Mouse (Mus musculus) neural tube, embryonic 15.5 days (tissue): Measurements from ENCODE around the gene Lefty1. TPM values are rescaled to one million over a fixed set of nuclear protein-coding genes. Genes with fewer than 3 reads are reported as not detected.

Experiments used
- ATAC-seq: fragments of 200-750 bp; cut with Nextera tagmentation; 2 replicates; pipeline ENCODE4 v1.8.0; 2017; ENCODE audit warnings: mild to moderate bottlenecking, moderate TSS enrichment, moderate library complexity; ENCODE audit not compliant: low FRiP score
- H3K27ac ChIP-seq: fragments of 300-500 bp; sonication (generic); replicated peaks from 2 replicates; pipeline ENCODE4 v1.5.1; 2015; ENCODE audit warnings: mild to moderate bottlenecking, inconsistent platforms
- H3K27me3 ChIP-seq: fragments of 300-500 bp; sonication (generic); replicated peaks from 2 replicates; pipeline ENCODE4 v1.6.1; 2015; ENCODE audit warnings: inconsistent platforms
- H3K36me3 ChIP-seq: fragments of 300-500 bp; sonication (generic); 2 replicates; pipeline ENCODE4 v1.6.1; 2015; ENCODE audit warnings: inconsistent platforms
- H3K4me1 ChIP-seq: fragments of 300-500 bp; sonication (generic); 2 replicates; pipeline ENCODE4 v1.6.1; 2015; ENCODE audit warnings: inconsistent platforms
- H3K4me2 ChIP-seq: fragments of 300-500 bp; sonication (generic); 2 replicates; pipeline ENCODE4 v1.6.1; 2015; ENCODE audit warnings: inconsistent platforms, mild to moderate bottlenecking, moderate library complexity
- H3K4me3 ChIP-seq: fragments of 300-500 bp; sonication (generic); replicated peaks from 2 replicates; pipeline ENCODE4 v1.5.1; 2015; ENCODE audit warnings: mild to moderate bottlenecking, inconsistent platforms
- H3K9ac ChIP-seq: fragments of 300-500 bp; sonication (generic); replicated peaks from 2 replicates; pipeline ENCODE4 v1.6.1; 2015; ENCODE audit warnings: mild to moderate bottlenecking, inconsistent platforms
- H3K9me3 ChIP-seq: fragments of 300-500 bp; sonication (generic); replicated peaks from 2 replicates; pipeline ENCODE4 v1.6.1; 2016; ENCODE audit warnings: inconsistent platforms
- WGBS: fragments of 180-500 bp; shearing (Covaris S2); methylation state at CpG from one replicate; pipeline ENCODE4 v1.1.7; 2015; ENCODE audit warnings: mixed read lengths; 5-methylcytosine and 5-hydroxymethylcytosine counted together
- polyA plus RNA-seq: library from polyadenylated mRNA; unstranded; fragments of >200 nt; fragmentation: Nextera tagmentation; extraction: Ambion mirVana; gene quantifications from 2 replicates; pipeline ENCODE4 v1.2.1, GENCODE M21; 2015

The Lefty1 gene
- polyA plus RNA-seq, 1 experiment from 2014 or later: 0.22 TPM

DNA sequence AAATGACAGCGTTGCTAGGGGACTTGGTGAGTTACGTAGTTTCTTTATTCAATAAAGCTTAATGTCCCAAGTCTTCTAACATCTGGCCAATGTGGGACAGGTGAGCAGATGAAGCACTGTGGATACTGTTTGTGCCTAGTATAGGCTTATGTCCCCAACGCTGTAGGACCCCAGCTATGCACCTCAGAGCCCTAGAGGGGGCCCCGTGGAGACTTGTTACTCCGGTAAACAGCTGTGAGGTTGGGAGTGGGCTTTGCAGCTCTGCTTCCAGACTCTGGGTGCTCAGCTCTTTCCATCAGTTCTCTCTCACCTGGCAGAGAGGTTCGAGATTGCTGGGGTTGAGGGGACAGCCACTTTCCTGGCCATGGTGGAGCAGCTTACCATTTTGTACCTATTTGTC lies 29.5 kb upstream of the Lefty1 start:
- Histone ChIP-seq H3K4me1 (peaks cover 24% of the 10 kb centered on the region), H3K36me3 (peaks cover 26% of the 10 kb centered on the region), H3K4me2 (peak overlapping the region; percentile 85), H3K9ac (peak overlapping the region; percentile 98), H3K4me3 (peak overlapping the region; percentile 98), H3K27ac (no peak overlapping the region), H3K27me3 (no peaks in the 10 kb centered on the region), H3K9me3 (no peaks in the 10 kb centered on the region)
- 71% methylated on average over 6 of the region's 6 CpGs for WGBS
- no peak for ATAC-seq

DNA sequence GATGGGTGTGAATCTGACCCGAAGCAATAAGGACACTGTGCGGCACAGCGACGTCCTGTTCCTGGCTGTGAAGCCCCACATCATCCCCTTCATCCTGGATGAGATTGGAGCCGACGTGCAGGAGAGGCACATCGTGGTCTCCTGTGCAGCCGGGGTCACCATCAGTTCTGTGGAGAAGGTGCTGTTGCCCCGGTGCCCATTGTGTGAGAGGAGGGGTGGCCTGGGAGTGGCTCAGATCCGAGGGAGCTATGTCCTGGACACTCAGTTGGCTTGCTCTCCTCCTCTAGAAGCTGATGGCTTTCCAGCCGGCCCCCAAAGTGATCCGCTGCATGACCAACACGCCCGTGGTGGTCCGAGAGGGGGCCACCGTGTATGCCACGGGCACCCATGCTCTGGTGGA lies 28.9 kb upstream of the Lefty1 start:
- Histone ChIP-seq H3K36me3 (peaks cover 26% of the 10 kb centered on the region), H3K27me3 (no peaks in the 10 kb centered on the region), H3K4me3 (no peak overlapping the region), H3K4me2 (peak overlapping the region; percentile 85), H3K9ac (no peak overlapping the region), H3K4me1 (peaks cover 24% of the 10 kb centered on the region), H3K27ac (no peak overlapping the region), H3K9me3 (no peaks in the 10 kb centered on the region)
- WGBS: 94% methylated on average over 17 of the region's 17 CpGs
- ATAC-seq: no peak

DNA sequence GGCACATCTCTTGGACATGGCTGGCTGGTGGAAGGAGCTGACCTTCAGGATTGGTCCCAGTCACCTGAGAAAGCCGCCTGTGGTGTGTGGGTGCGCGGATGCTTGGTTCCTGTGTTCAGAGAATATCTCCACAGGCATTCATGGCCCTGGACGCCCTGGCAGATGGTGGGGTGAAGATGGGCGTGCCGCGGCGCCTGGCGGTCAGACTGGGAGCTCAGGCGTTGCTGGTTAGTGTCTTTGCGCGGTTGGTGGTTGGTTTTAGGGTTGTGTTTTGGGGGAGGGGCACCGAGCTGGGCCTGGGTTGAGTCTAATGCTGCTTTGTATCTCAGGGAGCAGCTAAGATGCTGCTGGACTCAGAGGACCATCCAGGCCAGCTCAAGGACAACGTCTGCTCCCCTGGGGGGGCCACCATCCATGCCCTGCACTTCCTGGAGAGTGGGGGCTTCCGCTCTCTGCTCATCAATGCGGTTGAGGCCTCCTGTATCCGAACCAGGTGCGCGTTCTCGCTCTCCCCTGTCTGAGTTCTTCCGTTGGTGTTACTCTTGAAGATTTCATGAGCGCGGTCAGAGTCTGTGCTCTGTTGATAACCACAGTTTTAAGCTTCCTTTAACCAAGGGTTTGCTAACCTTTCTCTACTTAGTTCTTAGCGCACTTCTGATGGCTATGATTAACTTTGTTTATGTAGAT lies 28.2 kb upstream of the Lefty1 start:
- H3K9ac ChIP-seq: no peak overlapping the region
- WGBS: 91% methylated on average over 24 of the region's 24 CpGs
- ATAC-seq: no peak

DNA sequence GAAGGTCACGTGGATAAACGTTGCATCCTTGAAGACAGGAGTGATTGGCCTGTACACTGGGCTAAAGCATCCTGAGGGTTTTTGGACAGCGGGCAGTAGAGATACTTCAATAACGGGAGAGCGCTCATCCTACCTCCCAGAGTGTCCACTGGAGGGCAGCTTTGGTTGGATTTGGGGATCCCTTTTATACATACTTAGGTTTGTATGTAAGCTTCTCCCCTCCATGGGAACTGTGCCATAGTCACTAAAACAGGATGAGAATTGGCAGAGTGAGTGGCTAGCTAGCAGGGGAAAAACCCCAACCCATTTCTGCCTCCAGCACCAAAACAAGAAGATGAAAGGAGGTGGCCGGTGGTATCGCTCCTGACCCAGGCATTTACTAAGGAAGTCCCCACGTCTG lies 23.7 kb upstream of the Lefty1 start:
- ATAC-seq: no peak
- Histone ChIP-seq H3K36me3 (peaks cover 24% of the 10 kb centered on the region), H3K27ac (no peak overlapping the region), H3K9me3 (no peaks in the 10 kb centered on the region), H3K4me1 (peaks cover 7% of the 10 kb centered on the region), H3K4me3 (no peak overlapping the region), H3K9ac (no peak overlapping the region), H3K4me2 (peak overlapping the region; percentile 16; the same call in 1 of the 2 replicates), H3K27me3 (no peaks in the 10 kb centered on the region)
- 58% methylated on average over 8 of the region's 8 CpGs for WGBS

More for the DNA sequence above, 28.2 kb upstream of the Lefty1 start:
- Histone ChIP-seq H3K27ac (no peak overlapping the region), H3K4me1 (peaks cover 25% of the 10 kb centered on the region), H3K4me2 (no peak overlapping the region), H3K27me3 (no peaks in the 10 kb centered on the region), H3K9me3 (no peaks in the 10 kb centered on the region), H3K36me3 (peaks cover 26% of the 10 kb centered on the region), H3K4me3 (no peak overlapping the region)

GRCm38 (mm10) chr1:180911653-180912287 lies 23.1 kb upstream of the Lefty1 start:
- Histone ChIP-seq H3K36me3 (peaks cover 18% of the 10 kb centered on the region), H3K4me3 (no peak overlapping the region), H3K4me1 (0 out of 2 replicates have a peak, but pooled peaks cover 3% of the 10 kb centered on the region), H3K4me2 (peak overlapping the region; percentile 16), H3K27me3 (no peaks in the 10 kb centered on the region), H3K9ac (no peak overlapping the region), H3K9me3 (no peaks in the 10 kb centered on the region), H3K27ac (no peak overlapping the region)
- no peak for ATAC-seq
- 62% methylated on average over 20 of the region's 20 CpGs for WGBS

- Histone ChIP-seq H3K36me3 (peaks cover 8% of the 10 kb centered on the region; the same call in 1 of the 2 replicates), H3K4me3 (no peak overlapping the region), H3K9ac (no peak overlapping the region), H3K27me3 (no peaks in the 10 kb centered on the region), H3K4me2 (no peak overlapping the region), H3K27ac (no peak overlapping the region), H3K9me3 (no peaks in the 10 kb centered on the region), H3K4me1 (0 out of 2 replicates have a peak, but pooled peaks cover 3% of the 10 kb centered on the region)
- 88% methylated on average over 5 of the region's 5 CpGs for WGBS
- ATAC-seq: no peak
Measured at GRCm38 (mm10) chr1:180912792-180913191, 22.0 kb upstream of the Lefty1 start.

GRCm38 (mm10) chr1:180913797-180914196 lies 21.0 kb upstream of the Lefty1 start:
- no peak overlapping the region for H3K9ac ChIP-seq
- no peaks in the 10 kb centered on the region for H3K36me3 ChIP-seq
- ATAC-seq: no peak
- no peak overlapping the region for H3K4me3 ChIP-seq
- 59% methylated on average over 4 of the region's 4 CpGs for WGBS
- no peak overlapping the region for H3K4me2 ChIP-seq
- no peak overlapping the region for H3K27ac ChIP-seq
- 0 out of 2 replicates have a peak, but pooled peaks cover 3% of the 10 kb centered on the region for H3K4me1 ChIP-seq
- H3K27me3 ChIP-seq: no peaks in the 10 kb centered on the region
- H3K9me3 ChIP-seq: no peaks in the 10 kb centered on the region

- no peaks in the 10 kb centered on the region for H3K27me3 ChIP-seq
- H3K4me1 ChIP-seq: 0 out of 2 replicates have a peak, but pooled peaks cover 3% of the 10 kb centered on the region
- 89% methylated on average over 11 of the region's 11 CpGs for WGBS
- no peaks in the 10 kb centered on the region for H3K36me3 ChIP-seq
- no peak for ATAC-seq
- H3K27ac ChIP-seq: no peak overlapping the region
- H3K9ac ChIP-seq: no peak overlapping the region
- no peak overlapping the region for H3K4me3 ChIP-seq
- no peaks in the 10 kb centered on the region for H3K9me3 ChIP-seq
- H3K4me2 ChIP-seq: no peak overlapping the region
Measured at GRCm38 (mm10) chr1:180916425-180916824, 18.4 kb upstream of the Lefty1 start.

- no peak overlapping the region for H3K4me3 ChIP-seq
- ATAC-seq: no peak
- no peak overlapping the region for H3K4me2 ChIP-seq
- H3K9me3 ChIP-seq: no peaks in the 10 kb centered on the region
- H3K9ac ChIP-seq: no peak overlapping the region
- no peaks in the 10 kb centered on the region for H3K4me1 ChIP-seq
- WGBS: 65% methylated on average over 1 of the region's 1 CpGs
- H3K36me3 ChIP-seq: no peaks in the 10 kb centered on the region
- no peaks in the 10 kb centered on the region for H3K27me3 ChIP-seq
- H3K27ac ChIP-seq: no peak overlapping the region
Measured at GRCm38 (mm10) chr1:180917053-180917452, 17.8 kb upstream of the Lefty1 start.

DNA sequence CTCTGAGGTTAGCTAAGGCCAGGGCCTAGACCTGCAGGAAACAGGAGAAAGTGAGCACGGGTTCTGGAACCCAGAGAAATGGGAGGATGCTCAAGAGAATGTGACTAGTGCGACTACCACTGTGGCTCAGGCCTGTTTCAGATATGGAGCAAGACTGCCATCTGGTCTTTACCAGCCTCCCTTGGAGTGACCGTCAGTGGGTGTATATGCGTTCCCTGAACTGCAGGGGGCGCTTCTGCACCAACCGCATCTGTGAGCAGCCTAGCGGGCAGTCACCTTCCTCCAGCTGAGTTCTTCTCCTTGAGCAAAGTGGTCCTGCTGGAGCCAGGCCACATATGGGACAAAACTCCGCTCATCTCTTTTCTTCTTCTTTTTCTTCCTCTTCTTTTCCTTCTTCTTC lies 15.1 kb upstream of the Lefty1 start:
- no peaks in the 10 kb centered on the region for H3K4me1 ChIP-seq
- H3K27me3 ChIP-seq: no peaks in the 10 kb centered on the region
- H3K9ac ChIP-seq: no peak overlapping the region
- no peaks in the 10 kb centered on the region for H3K9me3 ChIP-seq
- H3K27ac ChIP-seq: no peak overlapping the region
- no peak overlapping the region for H3K4me3 ChIP-seq
- H3K36me3 ChIP-seq: no peaks in the 10 kb centered on the region
- no peak overlapping the region for H3K4me2 ChIP-seq
- ATAC-seq: no peak
- 31% methylated on average over 8 of the region's 8 CpGs for WGBS

DNA sequence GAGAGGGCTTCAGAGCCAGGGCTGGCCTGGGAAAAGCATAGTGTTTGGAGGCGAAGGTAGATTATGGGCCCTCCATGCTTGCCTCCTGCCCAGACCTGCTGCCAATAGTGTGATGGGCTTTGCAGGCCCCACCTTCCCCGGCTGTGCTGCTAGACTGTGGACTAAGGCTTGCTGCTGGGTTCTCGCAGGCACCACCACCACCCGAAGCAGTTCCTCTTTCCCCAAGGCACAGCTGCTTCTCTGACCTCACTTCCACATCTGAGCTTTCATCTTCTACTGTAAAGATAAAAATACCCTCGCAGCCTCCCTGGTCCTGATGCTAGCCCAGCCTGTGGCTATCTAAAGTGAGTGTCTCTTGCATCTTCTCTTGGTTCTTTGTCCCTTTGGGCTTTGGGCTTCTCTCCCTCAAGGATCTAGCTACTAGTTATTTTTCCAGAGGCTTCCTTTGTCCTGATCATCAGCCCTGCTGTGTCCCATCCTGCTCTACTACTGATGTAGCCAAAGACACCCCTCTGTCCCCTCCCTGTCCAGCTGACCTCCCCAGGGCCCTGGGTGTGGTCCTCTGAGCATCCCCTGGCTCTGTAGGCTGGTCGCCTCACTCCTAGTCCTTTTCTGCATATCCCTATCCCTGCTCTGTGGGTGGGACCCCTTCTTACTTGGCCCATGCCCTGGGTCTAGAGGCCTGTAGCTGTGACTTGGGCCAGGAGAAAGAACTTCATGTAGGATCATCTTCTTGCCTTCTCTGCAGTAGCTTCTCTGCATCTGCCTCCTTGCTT lies 12.4 kb upstream of the Lefty1 start:
- no peak overlapping the region for H3K9ac ChIP-seq
- no peak overlapping the region for H3K4me2 ChIP-seq
- H3K4me1 ChIP-seq: no peaks in the 10 kb centered on the region
- no peak overlapping the region for H3K27ac ChIP-seq
- no peaks in the 10 kb centered on the region for H3K36me3 ChIP-seq
- H3K4me3 ChIP-seq: no peak overlapping the region
- no peaks in the 10 kb centered on the region; the same call in 1 of the 2 replicates for H3K27me3 ChIP-seq
- H3K9me3 ChIP-seq: no peaks in the 10 kb centered on the region
- ATAC-seq: no peak
- WGBS: 76% methylated on average over 6 of the region's 6 CpGs
